13 mouse cellular contexts compared by ENCODE assay signal in genomic region chr11:79151874-79152273, GRCm38 (mm10).
"Had no signal": no experiment of that assay in that cellular context is flagged by ENCODE, and none has a peak within 500 bp of the region (broad histone marks: within the 10 kb centered on the region; RNA-seq: fewer than 3 reads in every experiment).

No protein-coding gene starts in this region.

- H3K9ac ChIP-seq: neural tube, embryonic 12.5 days; neural tube, embryonic 13.5 days; stomach, embryonic 15.5 days had no signal

- H3K4me2 ChIP-seq: neural tube, embryonic 12.5 days; neural tube, embryonic 13.5 days; stomach, embryonic 15.5 days had no signal

- H3K36me3 ChIP-seq: neural tube, embryonic 12.5 days; neural tube, embryonic 13.5 days; stomach, embryonic 15.5 days had no signal

- DNase-seq: retina, postnatal 1 day; right cerebral cortex, adult 18-20 months; right cerebral cortex, postnatal 14 days; right cerebral cortex, postnatal 25 days; right cerebral cortex, postnatal 4 days; spleen, adult 18-20 months; thymus, adult 18-20 months; thymus, adult 2 months; thymus, postnatal 25 days had no signal

- H3K4me1 ChIP-seq: neural tube, embryonic 12.5 days; neural tube, embryonic 13.5 days; stomach, embryonic 15.5 days had no signal

- H3K9me3 ChIP-seq: neural tube, embryonic 12.5 days; neural tube, embryonic 13.5 days; stomach, embryonic 15.5 days had no signal

- H3K27ac ChIP-seq: neural tube, embryonic 12.5 days; neural tube, embryonic 13.5 days; stomach, embryonic 15.5 days; stomach, postnatal 0 days had no signal

- H3K4me3 ChIP-seq: neural tube, embryonic 12.5 days; neural tube, embryonic 13.5 days; stomach, embryonic 15.5 days had no signal

- H3K27me3 ChIP-seq: neural tube, embryonic 12.5 days; neural tube, embryonic 13.5 days; stomach, embryonic 15.5 days had no signal
